Mouse (Mus musculus) layer of hippocampus, adult 2 months (tissue): Measurements from ENCODE around the gene Pald1. TPM values are rescaled to one million over a fixed set of nuclear protein-coding genes. Genes with fewer than 3 reads are reported as not detected.

Experiments
- DNase-seq, 2 experiments: peaks; one replicate each; pipeline ENCODE4 v3.0.0; 2022; ENCODE audit warnings: low spot score in 2 of 2
- H3K27ac ChIP-seq: fragments of 200-600 bp; 2 replicates; pipeline ENCODE4 v1.8.1; 2022
- H3K4me3 ChIP-seq: fragments of 200-600 bp; 2 replicates; pipeline ENCODE4 v1.8.1; 2022; ENCODE audit warnings: mild to moderate bottlenecking
- CTCF ChIP-seq: fragments of 200-600 bp; conservative IDR thresholded peaks from 2 replicates; pipeline ENCODE4 v1.8.1; 2022; ENCODE audit warnings: antibody characterized with exemption, mild to moderate bottlenecking, moderate library complexity
- total RNA-seq, 2 experiments: library from RNA; stranded (reverse); gene quantifications; 2 replicates each; pipeline ENCODE4 v1.2.3; 2021

Pald1 gene
- total RNA-seq, 2 experiments from 2014 or later: 15.2 to 16.3 TPM

- TF ChIP-seq CTCF: no peak
- no peak for DNase-seq
- Histone ChIP-seq H3K4me3 (peak within 1 kb of the TSS; percentile 52), H3K27ac (no peak within 1 kb of the TSS)
Measured at GRCm38 (mm10) chr10:61417672-61418071, 34.3 kb upstream of the Pald1 start, which contains the start of gene Nodal. Nodal (plus strand) TSS chr10:61417972.

- no peak for DNase-seq
- H3K27ac ChIP-seq: no peak overlapping the region
- H3K4me3 ChIP-seq: no peak overlapping the region
- TF ChIP-seq CTCF: no peak
Measured at GRCm38 (mm10) chr10:61417046-61417445, 33.7 kb upstream of the Pald1 start.

- DNase-seq: no peak
- no peak for TF ChIP-seq CTCF
- Histone ChIP-seq H3K27ac (no peak overlapping the region), H3K4me3 (no peak overlapping the region)
Measured at GRCm38 (mm10) chr10:61416561-61416960, 33.2 kb upstream of the Pald1 start.

DNA sequence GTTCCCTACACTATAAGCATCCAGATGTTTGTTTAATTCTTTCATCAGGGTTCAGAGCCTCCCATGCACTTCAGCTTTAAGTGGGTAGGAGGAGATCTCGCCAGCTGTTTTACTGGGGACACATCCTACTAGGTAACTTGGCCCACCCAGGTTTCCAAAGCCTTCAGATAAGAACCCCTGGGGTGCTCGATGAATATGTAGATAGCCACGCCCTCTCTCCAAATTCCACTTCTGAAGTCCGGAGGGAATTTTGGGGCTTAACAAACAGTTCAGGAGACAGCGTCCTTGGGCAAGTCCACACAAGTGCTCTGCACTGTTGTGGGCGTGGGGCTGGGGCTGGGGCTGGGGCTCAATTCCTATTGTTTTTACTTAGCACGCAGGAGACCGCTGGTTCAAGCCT is 32.6 kb upstream of the Pald1 start:
- no peak for TF ChIP-seq CTCF
- no peak for DNase-seq
- H3K4me3 ChIP-seq: no peak overlapping the region
- H3K27ac ChIP-seq: no peak overlapping the region

- Histone ChIP-seq H3K4me3 (no peak overlapping the region), H3K27ac (no peak overlapping the region)
- TF ChIP-seq CTCF: peak; percentile 35
- no peak for DNase-seq
Measured at GRCm38 (mm10) chr10:61415240-61415639, 31.9 kb upstream of the Pald1 start.

GRCm38 (mm10) chr10:61412910-61413625 is 29.7 kb upstream of the Pald1 start:
- no peak for TF ChIP-seq CTCF
- no peak for DNase-seq
- Histone ChIP-seq H3K4me3 (no peak overlapping the region), H3K27ac (no peak overlapping the region)

DNA sequence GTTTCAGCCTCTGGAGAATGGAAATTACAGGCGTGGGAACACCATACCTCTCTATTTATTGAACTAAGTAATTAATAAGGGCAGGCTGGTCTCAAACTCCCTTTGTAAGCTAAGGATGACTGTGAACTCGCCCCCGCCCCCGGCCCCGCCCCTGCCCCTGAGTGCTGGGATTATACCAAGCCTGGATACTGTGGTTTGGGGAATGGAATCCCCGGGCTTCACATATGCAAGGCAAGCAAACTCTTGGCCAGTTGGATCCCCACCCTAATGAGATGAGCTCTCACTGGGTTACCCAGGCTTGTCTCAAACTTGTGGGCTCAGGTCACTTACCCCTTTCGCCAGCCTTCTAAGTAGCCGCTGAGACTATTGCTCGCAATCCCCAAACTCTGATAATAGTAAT is 26.9 kb upstream of the Pald1 start:
- DNase-seq: no peak
- H3K27ac ChIP-seq: no peak overlapping the region
- H3K4me3 ChIP-seq: no peak overlapping the region
- TF ChIP-seq CTCF: no peak

GRCm38 (mm10) chr10:61409776-61410175 is 26.4 kb upstream of the Pald1 start:
- Histone ChIP-seq H3K27ac (no peak overlapping the region), H3K4me3 (no peak overlapping the region)
- no peak for TF ChIP-seq CTCF
- no peak for DNase-seq

GRCm38 (mm10) chr10:61405958-61406357 is 22.6 kb upstream of the Pald1 start:
- DNase-seq: no peak
- TF ChIP-seq CTCF: no peak
- Histone ChIP-seq H3K4me3 (no peak overlapping the region), H3K27ac (no peak overlapping the region)

DNA sequence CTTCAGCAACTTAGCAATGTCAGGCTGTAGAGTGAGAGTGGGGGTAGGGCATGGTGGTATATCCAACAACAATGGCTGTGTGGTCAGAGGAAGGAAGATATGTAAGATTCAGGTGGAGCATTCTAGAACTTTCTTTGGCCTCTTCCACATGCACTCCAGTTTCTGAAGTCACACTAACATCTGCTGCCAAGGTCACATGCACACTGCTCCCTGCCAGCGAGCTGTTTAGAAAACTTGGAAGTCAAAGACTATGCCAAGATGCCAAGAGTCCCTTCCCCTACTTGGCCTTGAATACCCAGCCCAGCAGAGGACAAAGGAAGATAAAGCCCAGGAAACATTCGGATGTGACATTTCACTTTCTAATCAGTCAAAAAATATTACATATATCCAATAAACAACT is 19.6 kb upstream of the Pald1 start:
- DNase-seq: no peak
- no peak for TF ChIP-seq CTCF
- no peak overlapping the region for H3K27ac ChIP-seq
- H3K4me3 ChIP-seq: no peak overlapping the region

GRCm38 (mm10) chr10:61402480-61402879 is 19.1 kb upstream of the Pald1 start:
- H3K4me3 ChIP-seq: no peak overlapping the region
- TF ChIP-seq CTCF: peak; percentile 32; the same call in 1 of the 2 replicates
- DNase-seq: no peak

GRCm38 (mm10) chr10:61400407-61400806 is 17.1 kb upstream of the Pald1 start:
- no peak for DNase-seq
- no peak overlapping the region for H3K27ac ChIP-seq
- H3K4me3 ChIP-seq: no peak overlapping the region
- no peak for TF ChIP-seq CTCF

More at GRCm38 (mm10) chr10:61402480-61402879, 19.1 kb upstream of the Pald1 start:
- H3K27ac ChIP-seq: no peak overlapping the region

GRCm38 (mm10) chr10:61399156-61399734 is 15.9 kb upstream of the Pald1 start:
- H3K4me3 ChIP-seq: no peak overlapping the region
- H3K27ac ChIP-seq: no peak overlapping the region
- TF ChIP-seq CTCF: peak; percentile 94
- DNase-seq: peak; percentile 66 to 78

DNA sequence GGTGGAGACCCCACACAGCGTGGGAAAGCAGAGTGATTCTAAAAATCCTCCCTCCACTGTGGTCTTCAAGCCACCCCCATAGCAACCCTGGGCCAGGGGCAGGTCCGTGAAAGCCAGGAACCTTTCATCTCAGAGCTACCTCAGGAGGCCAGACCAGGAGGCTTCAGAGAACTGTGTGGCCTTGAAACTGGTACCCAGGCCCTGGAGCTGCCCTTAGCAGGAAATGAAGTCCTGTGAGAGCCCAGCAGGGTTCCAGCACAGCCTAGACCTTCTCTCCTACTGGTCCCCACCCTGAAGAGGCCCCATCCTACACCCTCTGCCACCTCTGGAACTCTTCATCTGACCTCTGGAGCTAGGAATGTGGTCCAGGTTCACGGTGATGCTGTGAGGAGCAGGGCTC is 14.8 kb upstream of the Pald1 start:
- DNase-seq: no peak
- Histone ChIP-seq H3K27ac (no peak overlapping the region), H3K4me3 (no peak overlapping the region)
- TF ChIP-seq CTCF: no peak
